Mouse (Mus musculus) hindbrain, embryonic 13.5 days (tissue): ENCODE data around the gene Myocos. TPM values are rescaled to one million over a fixed set of nuclear protein-coding genes. Genes with fewer than 3 reads are reported as not detected.

Experiments used
- ATAC-seq: fragments of 200-750 bp; cut with Nextera tagmentation; 2 replicates; pipeline ENCODE4 v1.8.0; 2017; ENCODE audit warnings: moderate TSS enrichment; ENCODE audit not compliant: low FRiP score
- H3K27ac ChIP-seq: fragments of 300-500 bp; sonication (generic); 2 replicates; pipeline ENCODE4 v1.5.1; 2015; ENCODE audit warnings: inconsistent platforms, mild to moderate bottlenecking, moderate library complexity
- H3K27me3 ChIP-seq: fragments of 300-500 bp; sonication (generic); 2 replicates; pipeline ENCODE4 v1.6.1; 2015; ENCODE audit warnings: mild to moderate bottlenecking, inconsistent platforms
- H3K36me3 ChIP-seq: fragments of 300-500 bp; sonication (generic); 2 replicates; pipeline ENCODE4 v1.6.1; 2015; ENCODE audit warnings: mild to moderate bottlenecking, inconsistent platforms
- H3K4me1 ChIP-seq: fragments of 300-500 bp; sonication (generic); replicated peaks from 2 replicates; pipeline ENCODE4 v1.6.1; 2015; ENCODE audit warnings: inconsistent platforms
- H3K4me2 ChIP-seq: fragments of 300-500 bp; sonication (generic); 2 replicates; pipeline ENCODE4 v1.6.1; 2015; ENCODE audit warnings: inconsistent platforms, mild to moderate bottlenecking, moderate library complexity
- H3K4me3 ChIP-seq: fragments of 300-500 bp; sonication (generic); 2 replicates; pipeline ENCODE4 v1.5.1; 2015; ENCODE audit warnings: mild to moderate bottlenecking, inconsistent platforms
- H3K9ac ChIP-seq: fragments of 300-500 bp; sonication (generic); 2 replicates; pipeline ENCODE4 v1.6.1; 2015; ENCODE audit warnings: mild to moderate bottlenecking, inconsistent platforms
- H3K9me3 ChIP-seq: fragments of 300-500 bp; sonication (generic); 2 replicates; pipeline ENCODE4 v1.6.1; 2016; ENCODE audit warnings: inconsistent platforms
- WGBS: fragments of 180-500 bp; shearing (Covaris S2); methylation state at CpG from one replicate; pipeline ENCODE4 v1.1.7; 2015; 5-methylcytosine and 5-hydroxymethylcytosine counted together
- microRNA-seq: library from miRNA; unstranded; fragments of <30 nt; microRNA quantifications from one replicate; pipeline ENCODE4, GENCODE M21; 2016
- polyA plus RNA-seq: library from polyadenylated mRNA; unstranded; fragments of >200 nt; fragmentation: Nextera tagmentation; extraction: Ambion mirVana; gene quantifications from 2 replicates; pipeline ENCODE4 v1.2.1, GENCODE M21; 2015

The Myocos gene
- polyA plus RNA-seq, 1 experiment from 2014 or later = not detected

DNA sequence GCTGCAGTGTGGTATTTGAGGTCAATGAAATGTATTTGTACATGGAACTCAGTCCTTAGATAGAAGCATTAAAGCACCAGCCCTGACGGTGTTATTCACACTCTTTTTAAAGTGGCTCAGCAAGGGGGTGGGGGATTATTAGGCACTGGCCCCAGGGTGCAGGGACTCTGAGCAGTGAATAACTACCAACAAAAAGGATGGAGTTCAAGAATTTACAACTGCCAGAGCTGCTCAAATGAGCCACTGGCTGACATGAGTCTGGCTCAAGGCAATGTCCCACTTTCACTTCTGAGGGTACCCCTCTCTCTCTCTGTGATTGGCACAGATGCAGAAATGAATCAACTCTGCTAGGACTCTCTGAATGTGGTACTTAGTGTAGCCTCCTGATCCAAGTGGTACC lies 49.9 kb downstream of the Myocos start:
- no peak for ATAC-seq
- no peaks in the 10 kb centered on the region for H3K9me3 ChIP-seq
- H3K27me3 ChIP-seq = no peaks in the 10 kb centered on the region
- H3K4me1 ChIP-seq = no peaks in the 10 kb centered on the region
- H3K27ac ChIP-seq = no peak overlapping the region
- WGBS = 14% methylated on average over 1 of the region's 1 CpGs
- no peaks in the 10 kb centered on the region for H3K36me3 ChIP-seq
- H3K9ac ChIP-seq = no peak overlapping the region
- H3K4me3 ChIP-seq = no peak overlapping the region
- H3K4me2 ChIP-seq = no peak overlapping the region

DNA sequence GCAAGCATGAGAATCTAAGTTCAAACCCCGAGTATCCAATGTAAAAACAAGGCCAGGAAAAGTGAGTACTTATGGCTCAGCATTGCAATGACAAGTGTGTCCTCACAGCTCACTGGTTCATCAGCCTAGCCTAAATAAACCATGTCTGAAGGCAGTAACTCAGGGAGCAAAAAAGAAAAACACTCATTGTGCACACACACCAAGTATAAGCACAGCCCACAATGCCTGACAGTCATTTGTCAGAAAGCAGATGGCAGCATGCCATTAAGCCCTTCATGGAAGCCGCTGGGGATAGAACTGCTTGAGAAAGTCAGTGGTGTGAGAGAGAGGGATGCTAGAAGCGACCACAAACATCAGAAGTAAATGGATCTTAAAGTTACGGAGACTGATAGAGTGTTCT lies 56.7 kb downstream of the Myocos start:
- Histone ChIP-seq H3K4me1 (peaks cover 5% of the 10 kb centered on the region; the same call in 1 of the 2 replicates), H3K4me3 (no peak overlapping the region), H3K27ac (peak overlapping the region; percentile 35), H3K36me3 (peaks cover 21% of the 10 kb centered on the region), H3K9me3 (no peaks in the 10 kb centered on the region), H3K27me3 (no peaks in the 10 kb centered on the region), H3K9ac (no peak overlapping the region), H3K4me2 (no peak overlapping the region)
- 34% methylated on average over 4 of the region's 4 CpGs for WGBS
- peak; percentile 84 for ATAC-seq

GRCm38 (mm10) chr1:162599617-162600016 lies 58.4 kb downstream of the Myocos start:
- Histone ChIP-seq H3K27me3 (no peaks in the 10 kb centered on the region), H3K9me3 (no peaks in the 10 kb centered on the region), H3K4me3 (no peak overlapping the region), H3K9ac (no peak overlapping the region), H3K4me2 (no peak overlapping the region), H3K27ac (no peak overlapping the region), H3K4me1 (peaks cover 5% of the 10 kb centered on the region; the same call in 1 of the 2 replicates), H3K36me3 (peaks cover 24% of the 10 kb centered on the region)
- WGBS = 94% methylated on average over 5 of the region's 5 CpGs
- ATAC-seq = no peak

- 87% methylated on average over 3 of the region's 3 CpGs for WGBS
- no peak for ATAC-seq
- Histone ChIP-seq H3K9me3 (no peaks in the 10 kb centered on the region), H3K36me3 (peaks cover 26% of the 10 kb centered on the region), H3K4me3 (no peak overlapping the region), H3K9ac (no peak overlapping the region), H3K27ac (no peak overlapping the region), H3K4me1 (peaks cover 5% of the 10 kb centered on the region; the same call in 1 of the 2 replicates), H3K4me2 (no peak overlapping the region), H3K27me3 (no peaks in the 10 kb centered on the region)
Measured at GRCm38 (mm10) chr1:162597379-162598102, 60.5 kb downstream of the Myocos start.

Small RNA genes lying within 50 kb of the gene (microRNA-seq; reads per million reads assigned to microRNA genes)
- gene Gm27616 = not detected

Other genes starting within 250 kb of the Myocos start
- gene Dnm3, start 180.2 kb downstream of the Myocos start, polyA plus RNA-seq = 47.8 and 48.5 TPM in 2 replicates
- 18.3 and 19.1 TPM in 2 replicates for gene Mettl13, start 109.7 kb downstream of the Myocos start, polyA plus RNA-seq
- gene Vamp4, start 87.7 kb downstream of the Myocos start, polyA plus RNA-seq = 76.0 and 77.9 TPM in 2 replicates
- gene Myoc, start 19.1 kb downstream of the Myocos start, polyA plus RNA-seq = not detected in 2 replicates
- gene Prrc2c, start 82.3 kb upstream of the Myocos start, polyA plus RNA-seq = 165 and 170 TPM in 2 replicates
- gene Fmo4, start 155.8 kb upstream of the Myocos start, polyA plus RNA-seq = 0.38 and 0.62 TPM in 2 replicates
- gene Fmo1, start 208.4 kb upstream of the Myocos start, polyA plus RNA-seq = 22.3 and 24.8 TPM in 2 replicates
- 0.40 and 0.42 TPM in 2 replicates for gene Fmo2, start 240.5 kb upstream of the Myocos start, polyA plus RNA-seq